In the genomic region with DNA sequence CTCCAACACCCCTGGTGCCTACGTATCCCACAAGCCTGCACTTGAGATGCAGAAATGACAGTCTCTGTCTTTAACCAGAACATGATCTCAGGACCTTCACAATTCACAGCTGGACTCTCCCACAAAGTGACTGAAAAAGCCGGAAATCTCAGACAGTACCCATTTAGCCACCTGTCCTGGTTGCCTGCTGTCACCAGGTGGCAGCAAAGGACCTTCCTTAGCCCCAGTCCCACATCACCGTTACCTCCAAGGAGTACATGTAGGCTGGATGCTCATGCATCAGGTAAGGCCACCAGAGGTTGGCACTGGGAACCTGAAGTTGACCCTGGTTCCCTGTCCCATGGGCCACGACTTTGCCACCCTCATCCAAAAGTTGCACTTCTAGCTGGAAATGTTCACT, we compare ENCODE assay signal across 8 mouse cellular contexts. TPM values are rescaled to one million over a fixed set of nuclear protein-coding genes. Genes with fewer than 3 reads are reported as not detected.
DNase-seq lines count a peak whose midpoint lies in the region; ATAC-seq lines count a peak whose summit lies in the region.

No protein-coding gene starts in this region.

- H3K9ac ChIP-seq in heart, embryonic 11.5 days (ENCODE audit: low read depth, low read length): no peak overlapping the region

- WGBS in heart, embryonic 11.5 days (ENCODE audit: insufficient replicate concordance): 33% methylated on average over 4 of the region's 4 CpGs
- WGBS in embryonic facial prominence, embryonic 10.5 days: 39% methylated on average over 4 of the region's 4 CpGs

- H3K4me1 ChIP-seq in heart, embryonic 11.5 days (ENCODE audit: control insufficient read depth, insufficient read depth, low read length): no peaks in the 10 kb centered on the region
- H3K4me1 ChIP-seq in embryonic facial prominence, embryonic 10.5 days: peaks cover 26% of the 10 kb centered on the region

- no peaks in the 10 kb centered on the region for H3K9me3 ChIP-seq in heart, embryonic 11.5 days (replicated peaks; ENCODE audit: control insufficient read depth, low read length)
- no peaks in the 10 kb centered on the region; the same call in 1 of the 2 replicates for H3K9me3 ChIP-seq in embryonic facial prominence, embryonic 10.5 days

- H3K27ac ChIP-seq in heart, embryonic 11.5 days (ENCODE audit: low read depth, low read length): no peak overlapping the region
- no peak overlapping the region for H3K27ac ChIP-seq in embryonic facial prominence, embryonic 10.5 days (replicated peaks)

- H3K27me3 ChIP-seq in heart, embryonic 11.5 days (ENCODE audit: control insufficient read depth, insufficient read depth, low read length): no peaks in the 10 kb centered on the region
- no peaks in the 10 kb centered on the region for H3K27me3 ChIP-seq in embryonic facial prominence, embryonic 10.5 days (replicated peaks; ENCODE audit: low read depth, poor library complexity, severe bottlenecking)

- no peak overlapping the region for H3K4me2 ChIP-seq in heart, embryonic 11.5 days

- peak; percentile 94 for DNase-seq in heart, adult 11 months
- DNase-seq in B cell, adult 2 months: peak; percentile 74 to 77
- peak; percentile 59 for DNase-seq in adrenal gland, adult 2 months
- peak; percentile 62 for DNase-seq in embryonic facial prominence, embryonic 10.5 days (ENCODE audit: low spot score)
- peak; percentile 67 to 80 for DNase-seq in kidney, postnatal 36 days
- peak; percentile 50 to 72 for DNase-seq in lung, postnatal 4 days
- peak; percentile 51 for DNase-seq in spleen, postnatal 36 days (ENCODE audit: low spot score in 2 of 2)

- ATAC-seq in heart, embryonic 11.5 days (replicated peaks; ENCODE audit: insufficient number of reproducible peaks, low FRiP score, low TSS enrichment): no peak

- H3K4me3 ChIP-seq in heart, embryonic 11.5 days (ENCODE audit: low read depth, low read length): no peak overlapping the region
- no peak overlapping the region for H3K4me3 ChIP-seq in embryonic facial prominence, embryonic 10.5 days

- no peaks in the 10 kb centered on the region for H3K36me3 ChIP-seq in heart, embryonic 11.5 days (ENCODE audit: control insufficient read depth, insufficient read depth, low read length)
- peaks cover 32% of the 10 kb centered on the region for H3K36me3 ChIP-seq in embryonic facial prominence, embryonic 10.5 days (replicated peaks)

RNA-seq across cellular contexts. Expression of gene Gusb, which starts 3.8 kb away (rescaled TPM):
- polyA plus RNA-seq in heart, embryonic 11.5 days (2014; fragmentation: Nextera tagmentation; extraction: Ambion mirVana): 50.2 and 62.8 TPM in 2 replicates
- total RNA-seq in adrenal gland, adult 2 months (2021): 10 to 100 TPM; 42.6 to 57.1 TPM
- polyA plus RNA-seq in adrenal gland, adult 2 months (2012; rRNA removed): 35.4 and 41.9 TPM in 2 replicates
- polyA plus RNA-seq in embryonic facial prominence, embryonic 10.5 days (2016; fragmentation: Nextera tagmentation; extraction: Ambion mirVana): 45.3 and 47.7 TPM in 2 replicates

RNA-seq across cellular contexts. Expression of gene Asl, which starts 29.9 kb away (rescaled TPM):
- 18.2 and 18.6 TPM in 2 replicates for polyA plus RNA-seq in heart, embryonic 11.5 days (2014; fragmentation: Nextera tagmentation; extraction: Ambion mirVana)
- 100 to 1,000 TPM in 1 of 2 experiments, 10 to 100 TPM in 1; 92.5 to 106 TPM for total RNA-seq in adrenal gland, adult 2 months (2021)
- polyA plus RNA-seq in adrenal gland, adult 2 months (2012; rRNA removed): 74.2 and 115 TPM in 2 replicates
- 34.2 and 34.8 TPM in 2 replicates for polyA plus RNA-seq in embryonic facial prominence, embryonic 10.5 days (2016; fragmentation: Nextera tagmentation; extraction: Ambion mirVana)

RNA-seq across cellular contexts. Expression of gene Crcp, which starts 30.0 kb away (rescaled TPM):
- 21.0 and 22.1 TPM in 2 replicates for polyA plus RNA-seq in heart, embryonic 11.5 days (2014; fragmentation: Nextera tagmentation; extraction: Ambion mirVana)
- 10 to 100 TPM; 33.6 to 43.0 TPM for total RNA-seq in adrenal gland, adult 2 months (2021)
- 6.6 and 10.2 TPM in 2 replicates for polyA plus RNA-seq in adrenal gland, adult 2 months (2012; rRNA removed)
- polyA plus RNA-seq in embryonic facial prominence, embryonic 10.5 days (2016; fragmentation: Nextera tagmentation; extraction: Ambion mirVana): 53.3 and 54.4 TPM in 2 replicates

RNA-seq across cellular contexts. Expression of gene Vkorc1l1, which starts 57.3 kb away (rescaled TPM):
- 16.3 and 16.7 TPM in 2 replicates for polyA plus RNA-seq in heart, embryonic 11.5 days (2014; fragmentation: Nextera tagmentation; extraction: Ambion mirVana)
- 10 to 100 TPM; 23.0 to 33.8 TPM for total RNA-seq in adrenal gland, adult 2 months (2021)
- polyA plus RNA-seq in adrenal gland, adult 2 months (2012; rRNA removed): 9.8 and 10.4 TPM in 2 replicates
- 29.2 and 34.7 TPM in 2 replicates for polyA plus RNA-seq in embryonic facial prominence, embryonic 10.5 days (2016; fragmentation: Nextera tagmentation; extraction: Ambion mirVana)
